ENCODE assay signal across 19 mouse cellular contexts in genomic region chr14:33314160-33314559, GRCm38 (mm10).
DNase-seq lines count a peak whose midpoint lies in the region; ATAC-seq lines count a peak whose summit lies in the region.
"Had no signal": no experiment of that assay in that cellular context is flagged by ENCODE, and none has a peak within 500 bp of the region (broad histone marks: within the 10 kb centered on the region; RNA-seq: fewer than 3 reads in every experiment).

No protein-coding gene starts in this region.

- 37% methylated on average over 7 of the region's 7 CpGs for WGBS in kidney, embryonic 16.5 days
- 41% methylated on average over 7 of the region's 7 CpGs for WGBS in midbrain, embryonic 13.5 days
- WGBS in midbrain, embryonic 11.5 days, result 43% methylated on average over 7 of the region's 7 CpGs

- H3K4me1 ChIP-seq in kidney, embryonic 16.5 days (ENCODE audit: insufficient read depth, low read length), result peaks cover 11% of the 10 kb centered on the region
- no peaks in the 10 kb centered on the region for H3K4me1 ChIP-seq in midbrain, embryonic 13.5 days (replicated peaks)
- H3K4me1 ChIP-seq in midbrain, embryonic 11.5 days (ENCODE audit: control insufficient read depth, insufficient read depth, low read length), result no peaks in the 10 kb centered on the region; the same call in 1 of the 2 replicates
- H3K4me1 ChIP-seq: embryonic facial prominence, embryonic 12.5 days had no signal

- ATAC-seq in kidney, embryonic 16.5 days (ENCODE audit: low FRiP score, low TSS enrichment), result no peak
- peak; percentile 44 for ATAC-seq in midbrain, embryonic 13.5 days
- no peak for ATAC-seq in midbrain, embryonic 11.5 days (ENCODE audit: low FRiP score)
- ATAC-seq: inflammation-experienced regulatory T-cells, adult 6 months had no signal

- H3K4me2 ChIP-seq in kidney, embryonic 16.5 days (replicated peaks; ENCODE audit: low read depth, low read length), result no peak overlapping the region
- H3K4me2 ChIP-seq in midbrain, embryonic 13.5 days (replicated peaks), result no peak overlapping the region
- H3K4me2 ChIP-seq in midbrain, embryonic 11.5 days, result no peak overlapping the region
- H3K4me2 ChIP-seq: embryonic facial prominence, embryonic 12.5 days; forebrain, embryonic 12.5 days; limb, embryonic 15.5 days; lung, embryonic 15.5 days; neural tube, embryonic 13.5 days had no signal

- no peak overlapping the region for H3K9ac ChIP-seq in kidney, embryonic 16.5 days (replicated peaks; ENCODE audit: low read length)
- no peak overlapping the region for H3K9ac ChIP-seq in midbrain, embryonic 13.5 days (replicated peaks)
- H3K9ac ChIP-seq in midbrain, embryonic 11.5 days (ENCODE audit: low read length), result no peak overlapping the region
- H3K9ac ChIP-seq: embryonic facial prominence, embryonic 12.5 days; forebrain, embryonic 12.5 days; limb, embryonic 15.5 days; liver, embryonic 14.5 days; lung, embryonic 15.5 days; neural tube, embryonic 13.5 days had no signal

- H3K9me3 ChIP-seq in kidney, embryonic 16.5 days (ENCODE audit: low read length), result no peaks in the 10 kb centered on the region
- no peaks in the 10 kb centered on the region for H3K9me3 ChIP-seq in midbrain, embryonic 13.5 days
- no peaks in the 10 kb centered on the region for H3K9me3 ChIP-seq in midbrain, embryonic 11.5 days (ENCODE audit: control insufficient read depth, low read length)
- H3K9me3 ChIP-seq: embryonic facial prominence, embryonic 12.5 days; forebrain, embryonic 12.5 days; heart, embryonic 10.5 days; limb, embryonic 15.5 days; lung, embryonic 15.5 days; neural tube, embryonic 13.5 days had no signal

- no peak overlapping the region for H3K27ac ChIP-seq in kidney, embryonic 16.5 days (ENCODE audit: low read length)
- H3K27ac ChIP-seq in midbrain, embryonic 13.5 days, result no peak overlapping the region
- H3K27ac ChIP-seq in midbrain, embryonic 11.5 days (ENCODE audit: low read depth, low read length), result no peak overlapping the region
- H3K27ac ChIP-seq: embryonic facial prominence, embryonic 12.5 days; forebrain, embryonic 12.5 days; heart, embryonic 10.5 days; kidney, postnatal 0 days; limb, embryonic 15.5 days; liver, embryonic 14.5 days; lung, embryonic 15.5 days; macrophage; neural tube, embryonic 13.5 days had no signal

- DNase-seq in cerebellum, adult 9-11 months, result peak; percentile 29
- DNase-seq in cerebellum, adult 8-10 months, result no peak
- DNase-seq in kidney, adult 11 months, result peak; percentile 48
- DNase-seq in midbrain, embryonic 11.5 days (ENCODE audit: low spot score, missing footprints), result no peak
- DNase-seq in ZHBTc4 (ENCODE audit: low read depth, low spot score), result peak; percentile 24
- DNase-seq in retina, postnatal 1 day, result no peak

- no peaks in the 10 kb centered on the region for H3K36me3 ChIP-seq in kidney, embryonic 16.5 days (ENCODE audit: insufficient read depth, low read length)
- no peaks in the 10 kb centered on the region for H3K36me3 ChIP-seq in midbrain, embryonic 13.5 days
- no peaks in the 10 kb centered on the region for H3K36me3 ChIP-seq in midbrain, embryonic 11.5 days (ENCODE audit: control insufficient read depth, insufficient read depth, low read length)
- H3K36me3 ChIP-seq: embryonic facial prominence, embryonic 12.5 days; forebrain, embryonic 12.5 days; heart, embryonic 10.5 days; limb, embryonic 15.5 days; lung, embryonic 15.5 days; neural tube, embryonic 13.5 days had no signal

- peaks cover 9% of the 10 kb centered on the region for H3K27me3 ChIP-seq in kidney, embryonic 16.5 days (ENCODE audit: insufficient read depth, low read length)
- peaks cover 31% of the 10 kb centered on the region for H3K27me3 ChIP-seq in midbrain, embryonic 13.5 days
- peaks cover 2% of the 10 kb centered on the region; the same call in 1 of the 2 replicates for H3K27me3 ChIP-seq in midbrain, embryonic 11.5 days (ENCODE audit: control insufficient read depth, insufficient read depth, low read length)
- H3K27me3 ChIP-seq: lung, embryonic 15.5 days had no signal

- H3K4me3 ChIP-seq in kidney, embryonic 16.5 days (ENCODE audit: low read length), result no peak overlapping the region
- no peak overlapping the region for H3K4me3 ChIP-seq in midbrain, embryonic 13.5 days (replicated peaks)
- H3K4me3 ChIP-seq in midbrain, embryonic 11.5 days (ENCODE audit: low read depth, low read length), result no peak overlapping the region
- H3K4me3 ChIP-seq: embryonic facial prominence, embryonic 12.5 days; erythroblast, embryonic 14.5 days; forebrain, embryonic 12.5 days; heart, embryonic 10.5 days; limb, embryonic 15.5 days; lung, embryonic 15.5 days; neural tube, embryonic 13.5 days had no signal

Comparison
In these comparisons a context has a peak if more than half of its experiments do, and no peak if none do; other contexts are left out.
1. DNase-seq: peak in cerebellum, adult 9-11 months (single experiment), kidney, adult 11 months (single experiment) and ZHBTc4 (single experiment); none in cerebellum, adult 8-10 months (single experiment), midbrain, embryonic 11.5 days (single experiment) and retina, postnatal 1 day (single experiment).